Mouse (Mus musculus) kidney, postnatal 10 days (tissue): ENCODE measurements around the gene Man2a1.

Experiments
- DNase-seq: peaks from one replicate; pipeline ENCODE4 v3.0.0; 2021; ENCODE audit warnings: mixed read lengths

The Man2a1 gene

GRCm38 (mm10) chr17:64637868-64638537, 37.5 kb downstream of the Man2a1 start:
- DNase-seq, result no peak

- no peak for DNase-seq
Measured at GRCm38 (mm10) chr17:64641376-64641775, 40.8 kb downstream of the Man2a1 start.

GRCm38 (mm10) chr17:64643644-64644043, 43.1 kb downstream of the Man2a1 start:
- no peak for DNase-seq

- no peak for DNase-seq
Measured at GRCm38 (mm10) chr17:64644888-64645605, 44.5 kb downstream of the Man2a1 start.

- no peak for DNase-seq
Measured at GRCm38 (mm10) chr17:64647396-64647795, 46.9 kb downstream of the Man2a1 start.

GRCm38 (mm10) chr17:64650702-64651101, 50.2 kb downstream of the Man2a1 start:
- no peak for DNase-seq

GRCm38 (mm10) chr17:64653621-64654020, 53.1 kb downstream of the Man2a1 start:
- no peak for DNase-seq

- DNase-seq, result no peak
Measured at GRCm38 (mm10) chr17:64659682-64660081, 59.1 kb downstream of the Man2a1 start.

GRCm38 (mm10) chr17:64666518-64666917, 66.0 kb downstream of the Man2a1 start:
- DNase-seq, result no peak

- DNase-seq, result peak; percentile 53
Measured at GRCm38 (mm10) chr17:64668504-64668903, 68.0 kb downstream of the Man2a1 start.

- DNase-seq, result no peak
Measured at GRCm38 (mm10) chr17:64674401-64674800, 73.9 kb downstream of the Man2a1 start.

GRCm38 (mm10) chr17:64674980-64675379, 74.4 kb downstream of the Man2a1 start:
- no peak for DNase-seq

GRCm38 (mm10) chr17:64676735-64677469, 76.4 kb downstream of the Man2a1 start:
- DNase-seq, result peak; percentile 88

GRCm38 (mm10) chr17:64681461-64681860, 80.9 kb downstream of the Man2a1 start:
- no peak for DNase-seq

GRCm38 (mm10) chr17:64681927-64682326, 81.4 kb downstream of the Man2a1 start:
- peak; percentile 84 for DNase-seq

GRCm38 (mm10) chr17:64684088-64684487, 83.6 kb downstream of the Man2a1 start:
- no peak for DNase-seq

- DNase-seq, result peak; percentile 40
Measured at GRCm38 (mm10) chr17:64685216-64685903, 84.8 kb downstream of the Man2a1 start.

GRCm38 (mm10) chr17:64689614-64690013, 89.1 kb downstream of the Man2a1 start:
- no peak for DNase-seq

GRCm38 (mm10) chr17:64697277-64697831, 96.8 kb downstream of the Man2a1 start:
- no peak for DNase-seq

- DNase-seq, result no peak
Measured at GRCm38 (mm10) chr17:64698516-64698915, 98.0 kb downstream of the Man2a1 start.

- DNase-seq, result no peak
Measured at GRCm38 (mm10) chr17:64703649-64704230, 103.2 kb downstream of the Man2a1 start.

GRCm38 (mm10) chr17:64707529-64707928, 107.0 kb downstream of the Man2a1 start:
- no peak for DNase-seq
